Mouse (Mus musculus) kidney, adult 18-20 months (tissue): Measurements from ENCODE around the gene Chrm3.

Source experiments
- DNase-seq: peaks from one replicate; pipeline ENCODE4 v3.0.0; 2021

Gene Chrm3

DNA sequence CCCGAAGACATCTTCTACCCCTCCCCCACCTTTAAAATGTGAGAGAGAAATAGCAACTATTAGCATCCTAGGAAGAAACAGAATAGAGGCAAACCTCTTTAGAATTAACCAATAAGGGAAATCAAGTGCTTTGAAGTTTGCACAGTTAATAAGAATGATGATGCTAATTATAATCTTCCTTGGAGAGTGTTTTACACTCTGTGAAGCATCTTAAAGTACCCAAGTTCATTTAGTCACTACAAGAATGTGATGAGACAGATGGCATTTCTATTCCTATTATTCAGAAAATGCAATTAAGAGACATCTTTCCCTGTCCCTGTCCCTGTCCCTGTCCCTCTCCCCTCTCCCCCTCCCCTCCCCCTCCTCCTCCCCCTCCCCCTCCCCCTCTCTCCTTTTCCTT is 382.9 kb downstream of the Chrm3 start:
- DNase-seq: no peak

DNA sequence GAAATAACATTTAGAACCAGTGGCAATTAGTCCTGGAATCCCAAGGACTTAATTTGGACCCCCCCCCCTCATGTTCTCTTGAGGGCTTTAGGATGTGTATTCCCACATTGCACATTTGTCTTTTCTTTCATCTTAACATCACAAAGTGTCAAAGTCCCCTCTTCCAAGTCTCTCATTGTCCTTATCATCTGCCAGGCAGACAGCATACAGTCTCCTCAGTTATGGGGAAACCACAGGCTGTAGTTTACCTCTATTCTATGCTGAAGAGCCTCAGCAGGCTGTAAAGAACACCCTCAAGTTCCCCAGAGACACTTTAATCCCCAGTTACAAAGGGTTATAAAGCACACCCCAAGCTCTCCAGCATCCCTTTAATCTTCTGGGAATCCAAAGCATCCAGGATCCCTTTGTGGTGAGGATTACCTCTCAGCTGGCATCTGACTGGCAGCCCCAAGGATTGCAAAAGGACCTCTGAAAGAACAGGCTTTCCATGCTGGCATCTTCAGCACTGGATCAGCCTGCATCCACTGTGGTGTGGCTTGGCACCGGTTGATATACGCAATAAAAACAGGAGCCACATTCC is 386.8 kb downstream of the Chrm3 start:
- no peak for DNase-seq

DNA sequence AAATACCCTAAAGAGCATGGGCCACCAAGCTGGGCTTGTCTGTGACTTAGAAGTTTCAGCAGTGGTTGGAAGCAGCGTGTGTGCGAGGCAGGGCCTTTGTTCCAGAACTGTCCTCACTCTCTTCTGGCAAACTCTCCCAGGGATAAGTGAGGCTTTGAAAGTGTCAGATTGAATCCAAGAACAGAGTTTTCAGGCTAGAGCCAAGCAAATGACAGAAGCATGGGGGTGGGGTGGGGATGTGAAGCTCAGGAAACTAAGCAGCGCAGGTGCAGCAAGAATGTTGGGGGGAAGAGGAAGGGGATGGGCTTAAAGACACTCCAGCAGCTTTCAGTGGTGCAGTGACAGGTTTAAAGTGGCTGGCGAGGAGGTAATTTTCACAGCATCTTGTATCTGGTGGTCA is 388.8 kb downstream of the Chrm3 start:
- DNase-seq: no peak

GRCm38 (mm10) chr13:9952619-9953018 is 408.0 kb downstream of the Chrm3 start:
- DNase-seq: no peak

- DNase-seq: no peak
Observed at GRCm38 (mm10) chr13:9951376-9951775, 409.3 kb downstream of the Chrm3 start.

- DNase-seq: no peak
Observed at GRCm38 (mm10) chr13:9949091-9949490, 411.6 kb downstream of the Chrm3 start.

GRCm38 (mm10) chr13:9940186-9940585 is 420.5 kb downstream of the Chrm3 start:
- DNase-seq: no peak

DNA sequence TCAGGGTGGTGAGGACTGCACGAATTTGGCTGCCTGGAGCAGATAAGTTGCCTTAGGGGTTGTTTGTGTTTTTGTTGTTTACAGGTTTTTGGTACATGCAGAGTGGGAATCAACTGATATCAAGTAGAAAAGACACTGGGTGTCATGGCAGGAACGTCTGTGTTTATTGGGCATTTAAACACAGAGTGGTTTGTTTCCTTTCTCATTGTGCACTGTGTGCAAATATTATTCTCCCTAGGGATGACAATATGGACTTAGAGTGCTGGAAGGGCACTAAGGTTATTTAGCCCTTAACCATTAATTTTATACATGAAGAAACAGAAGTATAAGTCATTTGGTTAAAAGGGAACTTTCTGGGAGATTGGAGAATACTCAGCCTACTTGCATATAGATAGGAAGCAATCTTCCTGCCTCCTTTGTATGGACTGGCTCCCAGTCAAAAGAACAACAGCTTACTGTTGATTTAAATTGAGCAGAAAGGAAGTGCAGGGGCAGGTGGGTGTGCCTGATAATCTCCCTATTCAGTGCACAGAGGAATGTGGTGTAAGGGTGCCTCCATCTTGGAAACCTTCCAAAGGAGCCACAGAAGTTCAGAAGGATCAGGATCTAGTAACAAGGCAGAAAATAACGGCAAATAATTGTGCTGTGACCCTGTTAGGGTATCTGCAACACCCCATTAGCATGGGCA is 421.7 kb downstream of the Chrm3 start:
- DNase-seq: no peak

GRCm38 (mm10) chr13:9932714-9933113 is 427.9 kb downstream of the Chrm3 start:
- DNase-seq: no peak

- DNase-seq: no peak
Observed at GRCm38 (mm10) chr13:9930606-9931005, 430.0 kb downstream of the Chrm3 start.

DNA sequence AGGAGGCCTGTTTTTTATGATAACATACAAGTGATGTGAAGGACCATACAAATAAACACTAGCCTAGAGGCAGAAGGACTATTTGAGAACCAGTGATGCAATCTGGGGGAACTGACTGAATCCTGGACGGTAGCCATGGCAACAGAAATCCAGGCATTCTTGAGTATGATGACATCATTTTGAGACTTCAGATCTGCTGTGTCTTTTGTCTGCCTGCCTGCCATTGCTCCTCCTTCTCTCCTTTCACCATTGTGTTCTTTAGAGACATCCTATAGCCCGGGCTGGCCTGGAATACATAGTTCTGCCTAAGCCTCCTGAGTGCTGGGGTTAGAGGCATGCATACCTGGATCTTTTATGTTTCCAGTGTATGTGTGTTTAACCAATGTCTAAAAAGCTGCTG is 430.7 kb downstream of the Chrm3 start:
- no peak for DNase-seq

DNA sequence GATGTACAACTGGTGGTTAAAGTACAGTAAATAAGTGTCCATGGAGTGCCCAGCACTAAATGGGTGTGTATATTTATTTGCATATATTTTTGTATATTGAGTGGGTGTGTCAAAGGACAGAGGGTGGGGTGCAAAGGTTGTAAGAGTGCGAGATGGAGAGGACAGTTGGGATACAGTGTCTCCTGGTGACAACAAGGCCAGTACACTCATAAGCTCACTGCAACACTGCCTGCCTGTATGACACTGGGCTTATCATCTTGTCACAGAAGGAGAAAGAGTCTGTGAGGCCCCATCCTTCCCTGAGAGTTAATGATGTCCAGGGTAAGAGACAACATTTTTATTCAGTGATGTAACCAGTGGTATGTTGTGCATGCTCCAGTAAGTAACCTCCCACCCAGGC is 439.5 kb downstream of the Chrm3 start:
- DNase-seq: no peak

- no peak for DNase-seq
Observed at GRCm38 (mm10) chr13:9912697-9913096, 447.9 kb downstream of the Chrm3 start.

- DNase-seq: no peak
Observed at GRCm38 (mm10) chr13:9908707-9909106, 451.9 kb downstream of the Chrm3 start.

DNA sequence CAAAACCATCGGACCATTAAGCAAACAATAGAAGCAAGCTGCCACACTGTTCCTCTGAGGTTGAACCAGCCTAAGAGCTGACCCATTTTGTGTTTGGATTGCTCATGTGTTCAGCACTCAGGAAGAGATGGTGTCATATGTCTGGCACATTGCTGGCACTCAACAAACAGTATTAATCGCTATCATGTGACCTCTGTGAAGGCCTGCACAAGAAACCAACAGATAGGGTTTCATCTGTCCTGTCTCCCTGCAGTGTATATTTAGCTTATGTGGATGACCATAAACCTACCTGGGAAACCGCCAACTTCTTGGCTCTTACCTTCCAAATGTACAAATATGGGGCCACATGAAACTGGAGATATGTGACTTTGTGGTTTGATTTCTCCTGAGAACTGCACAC is 453.4 kb downstream of the Chrm3 start:
- no peak for DNase-seq

DNA sequence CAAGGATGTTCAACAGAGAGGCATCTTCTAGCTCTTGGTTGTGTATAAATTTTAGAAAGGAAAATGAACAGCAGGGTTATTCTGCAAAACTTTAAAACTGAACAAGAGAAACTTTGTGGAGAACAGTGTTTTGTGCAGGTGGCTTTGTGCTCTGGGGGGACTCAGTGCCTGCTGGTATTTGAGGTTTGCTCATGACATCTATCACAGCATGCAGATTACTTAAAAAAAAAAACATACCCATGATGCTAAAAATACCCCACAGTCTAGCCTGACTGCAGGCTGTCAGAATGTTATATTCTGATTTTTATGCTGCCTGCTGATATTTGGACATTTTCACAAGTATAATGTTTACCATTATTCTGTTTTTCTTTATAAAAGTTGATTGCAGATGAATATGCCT is 456.2 kb downstream of the Chrm3 start:
- DNase-seq: no peak

- no peak for DNase-seq
Observed at GRCm38 (mm10) chr13:9900653-9901385, 459.8 kb downstream of the Chrm3 start.

DNA sequence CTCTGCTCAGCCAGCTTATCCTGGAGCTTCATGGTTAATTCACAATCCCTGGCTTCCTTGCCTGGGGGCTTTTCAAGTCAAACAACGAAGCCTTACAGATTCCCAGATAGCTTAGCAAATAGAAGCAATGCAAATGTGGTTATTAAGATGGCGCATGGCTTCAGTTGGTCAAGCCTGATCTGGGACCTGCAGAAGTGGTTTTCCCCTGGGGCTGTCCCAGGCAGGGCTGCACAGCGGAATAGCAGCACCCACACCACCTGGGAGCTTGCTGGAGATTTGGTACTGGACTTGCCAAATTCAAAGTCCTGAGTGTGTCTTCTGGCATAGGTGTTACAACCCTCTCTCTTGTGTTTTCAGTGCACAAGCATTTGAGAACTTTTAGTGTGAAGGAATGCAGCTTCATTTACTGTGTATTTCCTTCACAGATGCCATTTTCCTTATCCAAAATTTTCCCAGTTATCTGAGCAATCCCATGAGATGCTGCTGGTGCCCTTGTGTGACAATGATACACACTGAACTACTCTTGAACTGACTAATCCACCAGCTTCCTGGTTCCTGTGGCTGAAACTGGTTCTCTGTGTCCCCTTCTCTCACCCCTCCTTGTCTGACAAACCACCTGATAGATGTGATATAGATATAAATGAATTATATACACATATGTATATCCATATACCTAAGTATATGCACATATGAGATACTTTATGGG is 461.8 kb downstream of the Chrm3 start:
- no peak for DNase-seq

GRCm38 (mm10) chr13:9897231-9897630 is 463.4 kb downstream of the Chrm3 start:
- DNase-seq: no peak

GRCm38 (mm10) chr13:9895045-9895625 is 465.5 kb downstream of the Chrm3 start:
- no peak for DNase-seq

DNA sequence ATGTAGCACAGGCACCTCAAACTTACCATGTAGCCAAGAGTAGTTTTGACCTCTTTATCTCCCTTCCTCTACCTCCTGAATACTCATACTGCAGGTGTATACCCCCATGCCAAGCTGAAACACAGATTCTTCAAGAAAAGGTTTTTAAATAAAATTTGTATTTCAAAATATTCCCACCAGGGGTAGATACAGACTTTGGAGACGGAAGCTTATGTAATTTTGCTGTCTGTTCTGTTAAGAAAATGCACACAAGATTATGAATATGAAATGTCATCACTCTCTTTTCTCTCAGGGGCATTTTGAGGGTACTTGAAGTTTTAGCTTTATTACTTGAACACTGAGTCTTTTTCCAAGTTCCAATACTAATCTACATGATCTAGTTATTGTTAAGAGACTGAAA is 469.6 kb downstream of the Chrm3 start:
- no peak for DNase-seq

GRCm38 (mm10) chr13:9890460-9890859 is 470.2 kb downstream of the Chrm3 start:
- DNase-seq: no peak

DNA sequence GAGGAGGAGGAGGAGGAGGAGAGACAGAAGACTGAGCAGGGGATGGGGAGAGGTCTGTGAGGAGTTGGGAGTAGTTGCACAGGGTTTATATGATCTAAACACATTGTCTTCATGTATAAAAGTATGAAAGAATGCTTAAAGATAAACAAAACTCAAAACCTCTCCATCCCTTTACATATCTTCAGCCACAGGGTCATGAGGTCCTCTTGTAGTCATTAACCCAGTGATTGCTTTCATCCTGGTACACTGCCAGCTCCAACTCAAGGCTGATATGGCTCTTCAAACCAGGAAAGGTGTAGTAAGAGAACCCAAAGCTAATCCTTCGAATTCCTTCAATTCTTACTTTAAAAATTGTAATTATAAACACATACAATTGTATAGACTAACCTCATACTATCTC is 470.7 kb downstream of the Chrm3 start:
- no peak for DNase-seq
